Mouse (Mus musculus) liver, postnatal 0 days (tissue): ENCODE measurements around the gene Rmnd5a.

Source experiments
- CTCF ChIP-seq: sonication (generic); IDR thresholded peaks from 2 replicates; pipeline ENCODE4 v1.5.1; 2016; ENCODE audit warnings: antibody characterized with exemption, low read depth
- EP300 ChIP-seq: IDR thresholded peaks from 2 replicates; pipeline ENCODE4 v1.6.1; 2016; ENCODE audit warnings: antibody characterized with exemption, low read depth, mild to moderate bottlenecking

- TF ChIP-seq CTCF (no peak), EP300 (no peak)
These were observed 88.2 kb downstream of the Rmnd5a start for GRCm38 (mm10) chr6:71352201-71352600.
